Mouse (Mus musculus) cerebellum, adult 9-11 months (tissue): Measurements from ENCODE around the gene Slc17a2.
"Not testable (repeated sequence)": the region's sequence is repeated elsewhere in the genome, so short reads cannot be mapped to it uniquely, and the experiment has no call there.

Experiments used
- DNase-seq: peaks from one replicate; pipeline ENCODE4 v3.0.0; 2022

Gene Slc17a2

GRCm38 (mm10) chr13:23806422-23807052 is at the start of gene Slc17a2:
TSS of gene Slc17a2 (plus strand) at chr13:23806993.
- no peak for DNase-seq

GRCm38 (mm10) chr13:23757211-23757773 is 49.5 kb upstream of the Slc17a2 start:
- DNase-seq, result no peak

GRCm38 (mm10) chr13:23757921-23758320 is 48.9 kb upstream of the Slc17a2 start:
- DNase-seq, result no peak

- DNase-seq, result no peak
Measured at GRCm38 (mm10) chr13:23759251-23759771, 47.5 kb upstream of the Slc17a2 start.

- no peak for DNase-seq
Measured at GRCm38 (mm10) chr13:23759916-23760239, 46.9 kb upstream of the Slc17a2 start.

- DNase-seq, result peak; percentile 23
Measured at GRCm38 (mm10) chr13:23760240-23760971, 46.4 kb upstream of the Slc17a2 start.

- peak; percentile 99 for DNase-seq
Measured at GRCm38 (mm10) chr13:23760972-23761864, 45.6 kb upstream of the Slc17a2 start, which contains the start of gene Hist1h4a. TSS of gene Hist1h4a (minus strand) at chr13:23761230.

GRCm38 (mm10) chr13:23761871-23762821 is 44.6 kb upstream of the Slc17a2 start, which contains the start of gene Hist1h3a:
TSS of gene Hist1h3a (minus strand) at chr13:23762386.
- peak; percentile 81 for DNase-seq

GRCm38 (mm10) chr13:23763242-23763585 is 43.6 kb upstream of the Slc17a2 start:
- DNase-seq, result no peak

- DNase-seq, result peak; percentile 83
Measured at GRCm38 (mm10) chr13:23763586-23764323, 43.0 kb upstream of the Slc17a2 start, which contains the start of gene Hist1h1a. TSS of gene Hist1h1a (plus strand) at chr13:23763666.

- DNase-seq, result no peak
Measured at GRCm38 (mm10) chr13:23764324-23765171, 42.2 kb upstream of the Slc17a2 start.

GRCm38 (mm10) chr13:23765172-23765513 is 41.6 kb upstream of the Slc17a2 start:
- DNase-seq, result no peak

GRCm38 (mm10) chr13:23766772-23767171 is 40.0 kb upstream of the Slc17a2 start:
- no peak for DNase-seq

- no peak for DNase-seq
Measured at GRCm38 (mm10) chr13:23768834-23769397, 37.9 kb upstream of the Slc17a2 start.

GRCm38 (mm10) chr13:23769613-23770012 is 37.2 kb upstream of the Slc17a2 start, which contains the start of gene Trim38:
TSS of gene Trim38 (plus strand) at chr13:23769913.
- not testable (repeated sequence) for DNase-seq

- DNase-seq, result no peak
Measured at GRCm38 (mm10) chr13:23772561-23773313, 34.1 kb upstream of the Slc17a2 start.

GRCm38 (mm10) chr13:23778339-23778738 is 28.5 kb upstream of the Slc17a2 start:
- no peak for DNase-seq

GRCm38 (mm10) chr13:23779025-23779424 is 27.8 kb upstream of the Slc17a2 start:
- no peak for DNase-seq

GRCm38 (mm10) chr13:23792520-23792919 is 14.3 kb upstream of the Slc17a2 start:
- DNase-seq, result peak; percentile 7
